Mouse (Mus musculus): Measurements from ENCODE around the gene Pin1rt1.

The Pin1rt1 gene

GRCm38 (mm10) chr2:104711585-104712485 is 4.3 kb downstream of the Pin1rt1 start, which contains the start of gene Tcp11l1:
Gene Tcp11l1 (minus strand): TSS chr2:104712169.
- DNase-seq, result peak; percentile 67 to 82

GRCm38 (mm10) chr2:104710670-104711370 is 5.4 kb downstream of the Pin1rt1 start:
- DNase-seq, result no peak

- no peak for DNase-seq
Measured at GRCm38 (mm10) chr2:104709786-104710337, 6.3 kb downstream of the Pin1rt1 start.

- DNase-seq, result no peak
Measured at GRCm38 (mm10) chr2:104704355-104704754, 11.8 kb downstream of the Pin1rt1 start.

- no peak for DNase-seq
Measured at GRCm38 (mm10) chr2:104703158-104703557, 13.0 kb downstream of the Pin1rt1 start.

- no peak for DNase-seq
Measured at GRCm38 (mm10) chr2:104699659-104700058, 16.5 kb downstream of the Pin1rt1 start.

GRCm38 (mm10) chr2:104692551-104692950 is 23.6 kb downstream of the Pin1rt1 start:
- peak; percentile 32 for DNase-seq

GRCm38 (mm10) chr2:104690720-104691119 is 25.5 kb downstream of the Pin1rt1 start:
- DNase-seq, result no peak

GRCm38 (mm10) chr2:104688724-104689123 is 27.5 kb downstream of the Pin1rt1 start:
- DNase-seq, result peak; percentile 48 to 71

- no peak for DNase-seq
Measured at GRCm38 (mm10) chr2:104688321-104688720, 27.9 kb downstream of the Pin1rt1 start.

GRCm38 (mm10) chr2:104687261-104687660 is 28.9 kb downstream of the Pin1rt1 start:
- no peak for DNase-seq

GRCm38 (mm10) chr2:104685418-104685817 is 30.8 kb downstream of the Pin1rt1 start:
- DNase-seq, result peak; percentile 72 to 87

- DNase-seq, result no peak
Measured at GRCm38 (mm10) chr2:104684771-104685170, 31.4 kb downstream of the Pin1rt1 start.

GRCm38 (mm10) chr2:104677326-104677725 is 38.9 kb downstream of the Pin1rt1 start:
- DNase-seq, result no peak

GRCm38 (mm10) chr2:104671724-104672123 is 44.5 kb downstream of the Pin1rt1 start:
- DNase-seq, result no peak

- no peak for DNase-seq
Measured at GRCm38 (mm10) chr2:104669122-104669804, 46.9 kb downstream of the Pin1rt1 start.
